Mouse (Mus musculus) spleen, postnatal 14 days (tissue): ENCODE results near the gene Uba7.

Experiments
- DNase-seq, 2 experiments: peaks; one replicate each; pipeline ENCODE4 v3.0.0; 2021 to 2022; ENCODE audit warnings: low spot score in 2 of 2

Gene Uba7

DNA sequence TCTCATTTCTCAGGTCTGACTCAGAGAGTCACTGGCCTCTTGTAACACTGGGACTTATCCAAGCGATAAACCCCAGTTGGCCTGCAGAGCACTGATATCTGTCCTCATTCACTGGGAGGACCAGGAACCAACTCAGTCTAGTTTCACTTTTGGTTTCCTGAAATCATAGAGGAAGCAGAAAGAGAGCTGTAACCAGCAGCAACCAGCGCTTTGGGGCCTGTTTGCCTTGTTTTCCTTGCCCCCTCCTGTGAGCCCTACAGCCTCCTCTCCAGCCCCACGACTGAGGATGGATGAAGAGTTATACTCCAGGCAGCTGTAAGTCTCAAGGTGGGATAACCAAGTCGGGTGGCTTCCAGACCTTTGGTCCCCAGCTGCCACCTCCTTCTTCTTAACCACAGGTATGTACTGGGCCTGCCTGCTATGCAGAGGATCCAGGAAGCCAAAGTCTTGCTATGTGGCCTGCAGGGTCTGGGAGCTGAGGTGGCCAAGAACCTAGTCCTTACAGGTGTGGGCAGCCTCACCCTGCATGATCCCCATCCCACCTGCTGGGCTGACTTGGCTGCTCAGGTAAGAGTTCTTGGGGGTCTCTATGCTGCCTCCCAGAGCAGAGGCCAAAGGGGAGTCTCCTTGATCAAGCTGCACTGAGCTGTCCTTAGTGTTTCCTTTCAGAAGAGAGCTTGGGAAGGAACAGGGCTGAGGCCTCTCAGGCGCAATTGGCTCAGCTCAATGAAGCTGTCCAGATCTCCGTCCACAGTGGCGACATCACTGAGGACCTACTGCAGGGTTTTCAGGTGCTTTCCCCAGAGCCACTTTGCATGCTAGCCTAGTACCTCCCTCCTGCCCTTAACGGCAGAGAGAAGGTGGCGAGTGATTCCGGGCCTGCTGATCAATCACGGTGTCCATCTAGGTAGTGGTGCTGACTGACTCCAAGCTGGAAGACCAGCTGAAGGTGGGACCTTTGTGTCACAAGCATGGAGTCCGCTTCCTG, at the start of gene Uba7:
Uba7 (plus strand) TSS at position 107 of the 988 bp plus-strand sequence.
- peak in 1 of 2 experiments; percentile 35 for DNase-seq

DNA sequence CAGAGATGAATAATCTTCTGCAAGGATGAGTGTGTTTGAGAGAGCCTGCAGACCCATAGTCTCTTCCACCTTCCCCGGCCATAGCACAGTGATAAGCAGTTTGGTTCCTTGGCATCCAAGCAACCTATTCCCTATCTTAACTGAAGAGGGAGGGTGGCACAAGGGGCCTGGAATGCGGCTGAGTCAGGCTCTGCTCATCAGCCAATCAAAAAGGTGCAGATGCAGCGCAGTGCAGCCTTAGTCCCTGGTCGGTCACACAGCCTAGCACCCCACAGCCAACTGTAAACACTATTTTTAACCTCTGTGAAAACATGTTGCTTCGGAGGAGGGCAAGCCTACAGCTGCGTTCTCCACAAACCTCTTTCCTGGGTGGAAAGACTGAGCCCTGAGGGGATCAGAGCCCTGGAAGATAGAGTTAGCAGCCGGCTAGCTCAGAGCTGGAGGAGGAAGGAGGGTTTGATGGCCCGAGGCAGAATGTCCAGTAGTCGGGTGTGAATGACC, 48.3 kb upstream of the Uba7 start:
- DNase-seq: no peak

DNA sequence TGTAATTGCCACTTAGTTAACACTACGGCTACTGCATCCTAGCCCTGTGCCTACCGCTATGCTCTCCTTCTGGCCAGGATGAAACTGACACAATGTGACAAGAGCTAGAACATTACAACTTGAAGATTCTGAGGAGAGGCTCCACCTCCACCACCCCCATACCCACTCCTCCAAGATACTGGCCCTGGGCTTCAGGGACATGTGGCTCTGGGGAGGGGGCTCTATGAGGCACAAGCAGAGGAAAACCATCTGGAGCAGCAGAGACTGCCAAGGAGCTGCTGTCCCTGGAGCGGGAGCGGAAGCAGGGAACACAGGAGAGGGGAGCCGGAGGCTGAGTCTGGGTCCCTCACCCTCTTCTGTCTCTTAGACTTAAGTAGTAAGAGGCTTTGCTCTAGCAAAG, 47.6 kb upstream of the Uba7 start:
- DNase-seq: no peak

DNA sequence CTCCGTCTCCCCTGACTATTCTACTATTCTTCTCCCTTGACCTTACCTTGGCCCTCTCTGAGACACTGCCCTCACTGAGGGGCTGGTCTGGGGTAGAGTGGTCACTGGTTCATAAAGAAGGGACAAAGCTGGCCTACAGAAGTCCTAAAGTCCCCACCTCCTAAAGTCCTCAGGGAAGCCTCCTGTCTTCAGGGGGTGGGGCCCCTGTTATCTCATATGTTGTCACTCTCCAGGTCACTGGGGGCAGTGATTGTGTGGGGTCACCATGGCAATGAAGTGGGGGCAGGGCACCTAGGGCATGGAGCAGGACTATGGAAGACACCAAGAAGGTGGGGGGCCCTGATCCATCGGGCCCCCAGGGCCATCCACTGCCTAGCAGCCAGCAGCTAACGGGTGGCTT, 47.1 kb upstream of the Uba7 start, which contains the start of gene Actl11:
Actl11 (plus strand) TSS at position 301 of the 400 bp plus-strand sequence.
- no peak for DNase-seq

DNA sequence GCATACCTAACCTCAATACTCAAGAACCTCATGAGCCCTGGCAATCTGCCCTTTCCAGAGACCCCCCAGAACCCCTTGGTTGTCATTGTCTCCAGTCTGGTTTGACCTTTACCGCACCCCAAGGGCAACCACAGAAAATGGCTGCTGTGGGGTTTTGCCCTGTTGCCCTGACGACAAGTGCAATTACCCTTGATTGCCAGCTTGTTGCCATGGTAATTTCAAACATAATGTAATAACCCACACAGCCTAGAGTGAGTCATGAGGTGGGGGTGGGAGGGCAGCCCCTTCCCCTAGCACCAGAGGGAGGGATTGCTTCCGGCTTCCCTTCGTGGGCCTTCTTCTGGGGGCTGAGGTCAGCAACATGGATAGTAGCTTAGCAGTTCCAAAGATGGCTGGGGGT, 43.1 kb upstream of the Uba7 start:
- no peak for DNase-seq

DNA sequence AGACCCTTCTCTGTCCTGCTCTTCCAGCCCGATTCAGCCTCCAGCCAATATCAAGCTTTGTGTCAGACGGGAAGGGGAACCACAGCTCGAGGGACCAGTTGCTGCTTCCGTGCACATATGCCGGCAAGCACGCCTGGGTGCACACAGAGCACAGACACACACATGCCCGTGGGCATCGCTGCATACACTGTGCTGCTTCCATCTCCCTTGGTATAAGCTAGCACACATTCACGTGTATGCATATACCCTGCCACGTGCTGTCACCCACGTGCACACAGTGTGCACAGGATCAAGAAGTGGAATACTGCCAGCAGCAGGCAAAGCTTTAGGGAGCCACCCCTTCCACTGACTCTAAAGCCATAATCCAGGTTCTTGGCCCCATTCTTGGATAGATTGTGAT, 41.2 kb upstream of the Uba7 start:
- no peak for DNase-seq

DNA sequence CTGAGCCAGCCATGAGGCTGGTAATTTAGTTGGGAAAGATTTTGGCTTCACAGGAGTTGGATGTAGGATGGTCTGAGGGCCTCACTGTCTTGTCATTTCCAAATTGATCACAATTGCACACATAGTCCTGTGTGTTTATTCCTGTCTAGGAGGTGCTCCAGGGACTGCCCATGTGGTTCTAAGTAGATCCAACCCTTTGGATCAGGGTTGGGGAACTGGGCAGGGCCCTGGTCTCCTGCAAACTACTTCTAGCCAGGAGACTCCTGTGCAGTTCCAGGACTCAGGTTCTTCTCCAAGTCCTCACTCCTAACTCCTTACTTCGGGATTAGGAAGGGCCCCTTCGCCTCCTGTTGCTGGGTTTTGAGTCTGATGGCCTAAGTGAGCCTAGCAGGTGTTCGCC, 39.9 kb upstream of the Uba7 start, which contains the start of gene Camkv:
Camkv (plus strand) TSS at position 301 of the 400 bp plus-strand sequence.
- DNase-seq: no peak

DNA sequence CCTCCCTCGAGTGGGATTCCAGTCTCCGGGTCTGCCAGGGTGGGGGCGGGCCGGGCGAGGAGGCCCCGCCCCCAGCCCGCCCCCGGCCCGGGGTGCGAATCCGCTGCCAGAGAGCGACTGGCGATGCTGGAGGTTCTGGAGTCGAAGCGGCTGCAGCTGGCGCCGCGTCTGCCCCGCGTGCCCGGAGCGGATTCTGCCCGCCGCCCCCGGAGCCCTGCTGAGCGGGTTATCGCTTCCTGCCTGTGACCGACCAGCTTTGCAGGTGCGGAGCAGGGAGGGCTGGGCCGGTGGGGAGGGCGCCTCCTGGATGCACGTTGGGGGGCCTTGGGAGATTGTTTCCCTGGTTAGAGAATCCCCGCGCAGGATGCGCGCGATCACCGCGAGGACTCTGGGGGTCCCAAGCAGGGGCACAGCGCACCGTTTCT, 39.5 kb upstream of the Uba7 start:
- DNase-seq: peak in 1 of 2 experiments; percentile 16

DNA sequence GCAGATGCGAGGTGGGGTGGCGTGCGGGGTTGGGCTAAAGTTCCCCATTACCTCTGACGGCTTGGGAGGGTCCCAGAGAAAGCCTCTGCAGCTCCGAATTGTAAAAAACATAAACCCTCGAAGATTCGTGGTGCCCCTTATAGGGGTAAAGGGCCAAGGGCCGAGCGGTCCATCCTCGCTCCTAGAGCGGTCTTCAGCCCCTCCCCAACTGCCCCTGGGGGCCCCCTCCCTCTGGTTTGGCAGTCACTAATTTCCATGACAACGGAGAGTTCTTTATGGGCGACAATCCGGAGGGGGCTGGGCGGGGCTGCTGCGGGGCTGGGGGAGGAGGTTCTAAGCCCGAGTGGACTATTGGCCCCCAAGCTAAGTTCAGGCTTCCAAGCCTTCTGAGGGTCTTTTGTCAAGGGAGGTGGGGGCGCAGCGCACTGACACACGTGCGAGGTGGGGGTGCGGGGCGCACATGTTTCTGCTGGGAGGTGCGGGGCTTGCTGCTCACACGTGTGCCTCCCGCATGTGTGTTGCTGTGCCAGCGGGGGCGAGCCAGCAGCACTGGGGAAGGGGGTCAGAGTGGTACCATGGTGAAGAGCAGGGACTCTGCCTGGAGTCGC, 39.0 kb upstream of the Uba7 start:
- DNase-seq: no peak

DNA sequence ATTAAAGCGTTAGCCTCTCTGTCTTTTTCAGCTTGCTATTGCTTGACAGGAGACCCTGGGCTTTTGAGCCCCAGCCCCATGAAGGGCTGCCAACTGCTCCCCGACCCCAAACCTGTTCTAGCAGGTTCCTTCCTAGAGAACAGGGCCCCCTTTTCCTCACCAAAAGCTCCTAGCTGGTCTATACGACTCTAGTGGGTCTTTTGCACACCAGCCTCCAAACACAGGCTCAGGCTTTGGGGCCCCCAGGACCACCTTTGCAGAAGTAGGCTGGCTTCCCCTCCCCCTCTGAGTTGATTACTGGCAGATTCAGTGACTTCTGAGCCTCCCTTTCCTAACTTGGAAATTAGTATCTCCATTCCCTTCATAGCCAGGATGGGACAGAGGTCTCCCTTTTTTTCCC, 38.5 kb upstream of the Uba7 start:
- no peak for DNase-seq

DNA sequence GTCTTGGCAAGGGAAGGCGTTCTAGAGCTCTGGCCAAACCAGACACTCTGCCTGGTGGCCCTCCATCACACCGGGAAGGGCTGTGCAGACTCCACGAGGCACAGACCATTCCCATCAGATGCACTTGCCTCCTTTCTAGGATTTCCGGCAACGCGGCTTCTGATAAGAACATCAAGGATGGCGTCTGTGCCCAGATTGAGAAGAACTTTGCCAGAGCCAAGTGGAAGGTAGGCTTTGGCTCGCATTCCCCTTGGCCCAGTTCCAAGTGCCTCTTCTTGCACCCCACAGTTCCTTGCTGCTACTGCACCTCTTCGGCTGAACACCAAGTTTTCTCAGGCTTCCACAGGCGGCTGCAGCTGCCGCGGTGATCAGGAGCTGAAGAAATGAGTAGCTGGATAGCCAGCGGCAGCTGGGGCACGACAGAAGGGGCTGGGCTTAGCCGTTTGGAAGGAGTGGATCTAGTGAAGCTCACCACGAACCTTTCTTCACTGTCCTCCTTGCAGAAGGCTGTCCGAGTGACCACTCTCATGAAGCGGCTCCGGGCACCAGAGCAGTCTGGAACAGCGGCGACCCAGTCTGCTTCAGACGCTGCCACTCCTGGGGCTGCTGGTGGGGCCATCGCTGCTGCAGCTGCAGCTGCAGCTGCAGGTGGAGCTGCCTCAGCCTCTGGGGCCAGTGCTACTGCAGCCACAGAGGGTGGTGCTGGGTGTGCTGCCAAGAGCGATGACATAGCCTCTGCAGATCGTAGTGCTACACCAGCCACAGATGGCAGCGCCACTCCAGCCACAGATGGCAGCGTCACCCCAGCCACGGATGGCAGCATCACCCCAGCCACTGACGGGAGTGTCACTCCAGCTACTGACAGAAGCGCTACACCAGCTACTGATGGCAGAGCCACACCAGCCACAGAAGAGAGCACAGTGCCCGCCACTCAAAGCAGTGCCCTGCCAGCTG, 27.8 kb upstream of the Uba7 start:
- DNase-seq: no peak

DNA sequence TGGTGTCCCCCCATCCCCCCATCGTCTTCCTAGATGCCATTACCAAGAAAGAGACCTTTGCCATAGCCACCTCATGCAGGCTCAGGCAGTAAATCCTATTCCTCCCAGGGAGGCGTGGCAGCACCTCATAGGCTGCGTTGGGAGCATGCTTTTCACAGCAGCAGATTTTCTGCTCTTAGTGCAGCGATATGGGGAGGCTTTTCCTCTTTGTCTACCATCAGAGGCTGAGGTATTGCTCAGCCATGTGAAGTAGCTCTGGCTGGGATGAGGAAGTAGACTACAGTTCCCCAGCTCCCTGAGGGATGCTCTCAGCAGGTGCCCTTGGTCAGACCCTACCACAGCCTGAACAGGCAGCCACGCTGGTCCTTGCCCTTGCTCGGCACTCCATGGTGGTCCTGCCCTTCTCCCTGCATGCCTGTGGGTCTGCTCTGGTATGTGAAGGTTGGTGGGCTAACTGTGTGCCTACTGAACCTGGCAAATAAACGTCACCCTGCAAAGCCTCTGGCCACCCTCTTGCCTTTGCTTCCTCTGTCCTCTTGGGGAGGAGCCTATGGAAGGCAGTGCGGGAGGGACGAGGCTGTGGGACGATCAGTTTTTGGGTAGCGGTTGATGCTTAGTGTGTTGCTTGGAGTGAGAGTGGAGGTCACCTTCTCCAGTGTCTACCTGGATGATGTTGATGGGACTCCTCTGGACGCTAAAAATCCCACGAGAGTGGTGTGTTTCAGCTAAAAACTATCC, 26.0 kb upstream of the Uba7 start:
- no peak for DNase-seq

DNA sequence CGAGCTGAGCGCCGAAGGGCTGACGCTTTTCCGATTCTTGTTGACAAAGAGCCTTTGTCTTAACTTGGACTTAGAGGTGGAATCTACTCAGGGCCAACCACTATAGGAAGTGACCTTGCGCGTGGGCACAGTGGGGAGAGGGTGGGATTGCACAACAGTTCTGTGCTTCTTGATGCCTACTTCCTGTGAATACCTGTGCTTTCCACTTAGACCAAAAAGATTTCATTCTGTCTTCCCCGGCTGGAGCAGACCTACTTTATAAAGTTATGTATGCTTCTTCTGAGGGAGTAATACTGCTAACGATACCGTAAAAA, 25.4 kb upstream of the Uba7 start, which contains the start of gene Traip:
Traip (plus strand) TSS at position 215 of the 314 bp plus-strand sequence.
- no peak for DNase-seq

DNA sequence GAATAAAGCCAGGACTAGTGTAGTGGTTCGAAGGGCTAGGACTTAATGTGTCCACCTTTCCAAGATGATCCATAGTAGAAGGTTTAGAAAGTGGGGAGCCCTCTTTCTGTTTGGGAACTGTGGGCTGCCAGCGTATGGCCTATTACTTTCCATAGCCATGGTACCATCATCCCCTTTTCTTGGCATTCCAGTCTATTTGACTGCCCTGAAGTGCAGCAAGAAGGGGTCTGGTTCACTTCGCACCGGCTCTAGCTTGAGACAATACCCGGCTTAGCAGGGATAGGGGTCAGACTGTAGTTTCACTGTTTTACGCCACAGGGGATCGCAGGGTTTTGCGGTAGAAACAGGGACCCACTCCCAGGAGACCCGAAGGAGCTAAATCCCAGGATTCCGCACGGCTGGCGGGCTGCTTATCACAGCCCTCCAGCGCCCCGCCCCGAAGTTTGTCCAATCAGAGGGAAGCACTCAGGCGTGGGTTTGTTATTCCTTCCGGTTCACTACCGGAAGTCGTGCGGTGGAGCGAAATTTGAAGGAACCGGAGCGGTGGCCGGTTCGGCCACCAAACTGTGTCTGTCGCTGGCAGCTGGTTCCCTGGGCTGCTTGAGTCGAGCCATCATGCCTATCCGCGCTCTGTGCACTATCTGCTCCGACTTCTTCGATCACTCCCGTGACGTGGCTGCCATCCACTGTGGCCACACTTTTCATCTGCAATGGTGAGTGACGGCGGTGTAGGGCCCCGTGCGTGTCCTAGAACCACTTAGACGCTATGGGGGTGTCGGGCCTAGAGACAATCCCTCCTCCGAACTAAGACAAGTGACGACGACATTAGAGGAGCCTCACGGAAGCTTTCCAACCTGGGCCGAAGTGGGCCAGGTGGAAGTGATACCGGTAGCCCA, 24.6 kb upstream of the Uba7 start:
- DNase-seq: peak; percentile 78 to 83

DNA sequence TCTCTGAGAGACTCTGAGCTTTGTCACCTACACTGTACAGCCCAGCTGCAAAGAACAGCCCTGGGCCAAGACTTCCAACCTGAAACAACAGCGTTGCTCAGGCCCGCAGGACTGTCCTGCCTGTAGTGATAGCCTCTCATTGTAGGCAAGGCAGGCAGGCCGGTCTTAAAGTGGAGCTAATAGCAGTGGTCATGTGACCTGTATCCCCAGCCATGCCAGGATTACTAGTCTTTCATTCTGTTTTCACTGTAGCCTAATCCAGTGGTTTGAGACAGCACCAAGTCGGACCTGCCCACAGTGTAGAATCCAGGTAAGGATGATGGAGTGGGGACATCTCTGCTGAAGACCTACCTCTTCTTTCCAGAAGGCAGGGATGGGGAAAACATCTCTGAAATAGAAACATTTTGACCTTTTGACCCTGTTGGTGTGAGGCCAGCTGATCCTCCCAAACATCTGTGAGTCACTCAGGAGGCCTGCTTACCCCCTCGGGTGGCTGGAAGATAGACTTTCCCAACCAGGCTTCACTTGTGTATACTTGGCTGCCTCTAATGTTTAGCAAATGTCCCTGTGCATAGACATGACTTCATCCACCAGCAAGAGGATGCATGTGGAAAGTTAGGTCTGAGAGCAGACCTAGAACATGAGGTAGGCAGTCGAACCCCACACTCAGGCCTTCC, 19.6 kb upstream of the Uba7 start:
- no peak for DNase-seq

DNA sequence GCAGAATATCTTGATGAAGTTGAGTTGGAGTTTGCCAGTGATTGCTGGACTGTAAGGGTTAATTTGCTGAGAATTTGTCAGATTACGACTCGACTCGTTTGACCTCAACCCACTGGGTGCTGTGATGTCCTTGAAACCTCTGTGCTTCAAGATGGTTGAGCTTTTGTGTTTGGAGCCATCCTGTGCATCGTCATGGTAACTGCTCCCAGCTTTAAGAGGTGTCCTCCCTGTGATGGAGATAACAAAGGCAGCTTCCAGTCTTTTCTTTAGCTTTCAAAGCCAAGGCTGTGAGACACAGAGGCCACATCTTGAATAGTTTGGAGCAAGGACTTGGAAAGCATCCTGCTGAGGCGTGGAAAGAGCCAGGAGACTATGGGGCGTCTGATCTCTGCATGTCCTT, 18.2 kb upstream of the Uba7 start:
- no peak for DNase-seq

DNA sequence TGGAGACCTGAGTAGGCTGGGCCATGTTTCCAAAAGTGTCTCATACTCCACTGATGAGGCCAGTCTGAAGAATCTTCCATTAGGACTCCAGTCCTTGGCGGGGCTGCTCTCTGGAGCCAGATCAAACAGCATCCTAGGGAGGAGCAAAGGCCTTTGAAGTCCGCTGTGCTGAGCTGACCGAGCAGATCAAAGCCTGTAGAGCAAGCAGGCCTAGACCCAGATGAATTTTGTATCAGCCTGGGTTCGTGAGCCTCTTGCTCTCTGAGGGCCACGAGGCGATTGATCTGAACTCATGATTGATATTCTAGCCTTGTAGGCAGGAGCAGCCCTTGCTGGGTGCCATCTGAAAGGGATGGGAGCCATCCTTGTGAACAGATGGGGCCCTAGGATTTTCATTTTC, 15.4 kb upstream of the Uba7 start:
- no peak for DNase-seq

DNA sequence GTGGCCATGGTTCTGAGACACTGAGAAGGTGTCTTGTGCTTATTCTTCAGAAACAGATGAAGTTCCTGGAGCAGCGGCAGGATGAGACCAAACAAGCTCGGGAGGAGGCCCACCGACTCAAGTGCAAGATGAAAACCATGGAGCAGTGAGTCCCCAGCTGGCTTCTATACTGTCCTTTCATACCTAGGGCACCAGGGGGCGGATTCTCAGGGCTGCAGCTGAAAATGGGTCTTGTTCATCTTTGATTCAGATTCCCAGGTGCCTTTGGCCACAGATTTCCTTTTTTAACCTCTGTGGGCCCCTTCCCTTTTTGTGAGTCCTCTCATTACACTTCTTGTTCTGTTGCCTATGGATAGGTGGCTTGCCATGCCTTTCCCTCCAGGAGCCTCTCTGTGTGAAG, 14.4 kb upstream of the Uba7 start:
- no peak for DNase-seq

DNA sequence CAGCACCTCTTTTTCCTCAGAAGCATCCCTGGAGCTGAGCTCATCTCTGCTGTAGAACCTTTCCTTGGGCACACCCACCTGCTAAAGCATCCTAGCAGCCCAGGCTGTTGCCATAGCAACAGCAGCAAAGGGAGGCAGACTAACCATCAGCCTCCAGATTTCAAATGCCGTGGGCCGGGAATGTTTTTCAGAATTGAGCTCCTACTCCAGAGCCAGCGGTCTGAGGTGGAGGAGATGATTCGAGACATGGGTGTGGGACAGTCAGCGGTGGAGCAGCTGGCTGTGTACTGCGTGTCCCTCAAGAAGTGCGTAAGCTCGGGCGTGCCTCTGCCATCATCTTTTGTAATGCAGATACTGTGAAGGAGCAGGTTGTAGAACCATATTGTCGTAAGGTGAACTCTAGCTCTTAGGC, 13.9 kb upstream of the Uba7 start:
- no peak for DNase-seq
